Mouse (Mus musculus): ENCODE data around the gene Ass1.
"Not testable (repeated sequence)": the region's sequence is repeated elsewhere in the genome, so short reads cannot be mapped to it uniquely, and the experiment has no call there.

Gene Ass1

DNA sequence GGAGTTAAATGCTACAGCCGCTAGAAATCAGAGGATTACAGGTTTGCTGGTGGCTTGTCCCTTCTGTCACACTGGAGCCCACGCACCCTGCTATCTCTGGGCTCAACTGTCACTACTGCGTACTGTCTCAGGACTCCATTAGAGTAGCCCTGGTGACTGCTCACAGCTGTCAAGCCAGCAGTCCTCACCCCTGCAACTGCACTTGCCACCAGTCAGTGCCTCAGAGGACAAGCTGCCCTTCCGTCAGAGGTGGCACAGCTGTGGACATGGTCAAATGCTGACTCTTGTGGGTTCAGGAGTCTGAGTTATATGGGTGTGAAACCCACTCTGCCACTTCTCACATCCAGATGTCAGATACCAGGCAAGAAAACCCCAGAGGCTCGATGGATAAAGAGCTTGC, 68.7 kb downstream of the Ass1 start:
- DNase-seq = no peak

DNA sequence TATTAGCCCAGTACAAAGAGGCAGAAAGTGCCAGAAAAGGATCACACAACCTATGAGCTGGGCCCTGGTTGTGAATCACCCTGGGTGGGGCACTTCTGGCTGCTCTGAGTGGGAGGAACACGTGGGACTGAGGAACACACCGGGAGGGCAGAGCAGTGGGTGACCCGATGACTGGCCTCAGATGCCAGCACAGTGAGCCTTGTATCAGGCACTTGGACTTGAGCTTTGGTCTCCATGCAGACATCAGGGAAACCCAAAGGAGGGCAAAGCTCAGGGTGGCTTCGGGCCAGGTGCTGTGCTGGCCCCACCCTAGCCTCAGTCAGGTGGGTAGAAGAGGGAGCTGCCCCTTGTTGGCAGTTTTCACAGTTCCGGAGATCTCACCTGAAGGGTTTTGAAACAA, 71.6 kb downstream of the Ass1 start:
- peak; percentile 56 for DNase-seq

DNA sequence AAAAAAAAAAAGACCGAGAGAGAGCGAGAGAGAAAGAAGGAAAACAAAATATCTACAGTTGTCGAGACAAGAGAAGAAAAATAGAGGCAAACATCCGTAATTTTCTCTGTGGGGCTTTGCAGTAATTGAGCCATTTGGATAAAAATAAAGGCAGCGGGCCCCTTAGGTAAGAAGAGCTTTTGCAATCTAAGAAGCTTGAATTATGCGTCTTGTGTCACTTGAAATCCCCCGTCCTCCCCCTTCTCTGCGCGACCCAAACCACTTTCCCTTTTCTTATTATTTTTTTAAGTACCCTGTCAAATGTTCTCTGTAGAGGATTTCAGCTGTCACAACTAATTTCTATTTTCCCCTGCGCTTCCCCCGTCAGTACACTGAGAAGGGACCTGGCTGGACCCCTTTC, 77.7 kb downstream of the Ass1 start:
- no peak for DNase-seq

DNA sequence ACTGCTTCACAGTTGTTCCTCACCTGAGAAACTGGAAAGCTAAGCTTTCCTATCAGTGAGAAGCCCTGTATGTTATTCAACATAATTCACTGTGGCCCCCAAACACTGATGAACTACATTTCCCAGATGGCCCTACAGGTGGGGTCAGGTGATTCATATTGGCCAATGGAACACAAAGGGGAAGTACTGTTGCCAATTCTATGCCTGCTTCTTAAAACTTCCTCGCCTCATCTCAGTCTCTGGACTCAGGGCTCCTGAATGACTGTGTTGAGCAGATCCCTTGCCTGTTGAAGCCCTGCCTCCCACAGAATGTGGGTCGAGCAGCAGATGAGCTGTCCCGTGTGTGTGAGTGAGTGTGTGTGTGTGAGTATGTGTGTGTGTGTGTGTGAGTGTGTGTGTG, 80.5 kb downstream of the Ass1 start:
- DNase-seq = no peak

DNA sequence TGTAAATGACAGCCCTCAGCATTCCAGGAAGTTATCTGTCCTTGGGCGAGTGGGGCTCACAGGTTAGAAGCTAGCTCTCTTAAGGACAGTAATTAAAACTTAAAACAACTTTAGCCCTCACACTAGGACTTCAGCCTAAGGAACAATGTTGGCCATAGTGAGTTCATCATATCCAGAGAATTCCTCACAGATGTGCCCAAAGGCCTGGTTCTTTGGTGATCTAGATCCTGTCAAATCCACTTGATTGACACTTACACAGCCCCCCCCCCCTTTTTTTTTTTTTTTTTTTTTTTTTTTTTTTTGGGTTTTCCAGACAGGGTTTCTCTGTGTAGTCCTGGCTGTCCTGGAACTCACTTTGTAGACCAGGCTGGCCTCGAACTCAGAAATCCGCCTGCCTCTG, 81.3 kb downstream of the Ass1 start:
- DNase-seq = not testable (repeated sequence)

DNA sequence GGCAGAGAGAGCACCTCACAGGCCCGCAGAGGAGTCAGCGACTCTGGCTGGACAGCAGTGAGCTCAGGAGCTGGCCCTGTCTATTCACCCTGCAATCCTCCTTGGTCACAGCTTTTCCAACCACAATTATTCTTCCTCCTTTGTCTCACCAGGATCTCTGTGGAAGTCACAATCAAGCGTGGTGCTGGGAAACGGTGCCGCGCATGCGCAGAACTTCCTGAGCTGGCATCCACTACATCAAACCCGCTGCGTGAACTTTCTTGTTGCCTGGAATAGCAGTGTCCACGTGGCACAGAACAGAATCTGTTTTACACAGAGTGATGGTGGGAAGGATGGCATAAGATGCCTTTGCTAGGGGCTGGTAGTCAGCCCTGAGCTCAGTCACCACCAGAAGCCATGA, 82.0 kb downstream of the Ass1 start:
- DNase-seq = no peak

DNA sequence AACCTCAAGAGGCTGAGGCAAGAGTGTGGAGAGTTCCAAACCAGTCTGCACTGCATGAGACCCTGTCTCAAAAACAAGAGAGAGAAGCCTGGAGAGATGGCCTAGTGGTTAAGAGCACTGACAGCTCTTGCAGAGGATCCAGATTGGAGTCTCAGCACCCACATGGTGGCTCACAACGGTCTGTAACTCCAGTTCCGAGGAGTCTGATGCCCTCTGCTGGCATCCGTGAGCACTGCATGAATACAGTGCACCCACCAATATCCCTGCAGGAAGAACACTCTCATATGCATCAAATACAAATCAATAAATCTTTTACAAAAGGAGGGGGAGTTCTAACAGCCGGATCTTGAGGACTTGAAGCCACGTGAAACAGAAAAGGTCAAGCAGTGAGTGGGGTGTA, 84.6 kb downstream of the Ass1 start:
- DNase-seq = no peak

Measured in kidney, adult 11 months (tissue).